Mouse (Mus musculus) hindbrain, postnatal 0 days (tissue): ENCODE measurements around the gene Copg1. TPM values are rescaled to one million over a fixed set of nuclear protein-coding genes. Genes with fewer than 3 reads are reported as not detected.

ENCODE experiments used
- ATAC-seq: fragments of 200-750 bp; cut with Nextera tagmentation; 2 replicates; pipeline ENCODE4 v1.8.0; 2017; ENCODE audit warnings: mild to moderate bottlenecking, moderate TSS enrichment, moderate library complexity
- DNase-seq: peaks from one replicate; pipeline ENCODE4 v3.0.0-alpha.2; 2015; ENCODE audit warnings: low spot score
- H3K27ac ChIP-seq: fragments of 300-500 bp; sonication (generic); 2 replicates; pipeline ENCODE4 v1.5.1; 2014; ENCODE audit warnings: mild to moderate bottlenecking
- H3K27me3 ChIP-seq: fragments of 300-500 bp; sonication (generic); 2 replicates; pipeline ENCODE4 v1.6.1; 2014; ENCODE audit warnings: low read length, mixed read lengths; ENCODE audit not compliant: insufficient read depth
- H3K36me3 ChIP-seq: fragments of 300-500 bp; sonication (generic); 2 replicates; pipeline ENCODE4 v1.6.1; 2014; ENCODE audit warnings: low read length, mixed read lengths; ENCODE audit not compliant: insufficient read depth
- H3K4me1 ChIP-seq: fragments of 300-500 bp; sonication (generic); 2 replicates; pipeline ENCODE4 v1.6.1; 2014; ENCODE audit warnings: antibody characterized with exemption, low read length, mixed read lengths; ENCODE audit not compliant: insufficient read depth
- H3K4me2 ChIP-seq: fragments of 300-500 bp; sonication (generic); 2 replicates; pipeline ENCODE4 v1.6.1; 2014; ENCODE audit warnings: low read depth, mild to moderate bottlenecking, low read length, moderate library complexity, mixed read lengths
- H3K4me3 ChIP-seq: fragments of 300-500 bp; sonication (generic); 2 replicates; pipeline ENCODE4 v1.5.1; 2014; ENCODE audit warnings: low read length
- H3K9ac ChIP-seq: fragments of 300-500 bp; sonication (generic); replicated peaks from 2 replicates; pipeline ENCODE4 v1.6.1; 2014; ENCODE audit warnings: mild to moderate bottlenecking, low read length, moderate library complexity, mixed read lengths
- H3K9me3 ChIP-seq: fragments of 300-500 bp; sonication (generic); 2 replicates; pipeline ENCODE4 v1.6.1; 2016; ENCODE audit warnings: low read length, mixed read lengths
- CTCF ChIP-seq: IDR thresholded peaks from 2 replicates; pipeline ENCODE4 v1.5.1; 2016; ENCODE audit warnings: antibody characterized with exemption, control low read depth, low read depth
- whole genome bisulfite sequencing: fragments of 180-500 bp; shearing (Covaris S2); extraction: QIAGEN DNeasy Blood & Tissue Kit; methylation state at CpG from one replicate; pipeline ENCODE4 v1.1.7; 2014; 5-methylcytosine and 5-hydroxymethylcytosine counted together
- polyA plus RNA-seq: library from polyadenylated mRNA; unstranded; fragments of >200 nt; fragmentation: Nextera tagmentation; extraction: Ambion mirVana; gene quantifications from 2 replicates; pipeline ENCODE4 v1.2.1, GENCODE M21; 2015
- total RNA-seq: library from RNA; depleted of rRNA; stranded (reverse); fragments of >200 nt; gene quantifications from 2 replicates; pipeline ENCODE4 v1.2.3, GENCODE M21; 2014

Gene Copg1
- total and polyA plus RNA-seq, 2 experiments from 2014 or later, result 216 to 242 TPM

DNA sequence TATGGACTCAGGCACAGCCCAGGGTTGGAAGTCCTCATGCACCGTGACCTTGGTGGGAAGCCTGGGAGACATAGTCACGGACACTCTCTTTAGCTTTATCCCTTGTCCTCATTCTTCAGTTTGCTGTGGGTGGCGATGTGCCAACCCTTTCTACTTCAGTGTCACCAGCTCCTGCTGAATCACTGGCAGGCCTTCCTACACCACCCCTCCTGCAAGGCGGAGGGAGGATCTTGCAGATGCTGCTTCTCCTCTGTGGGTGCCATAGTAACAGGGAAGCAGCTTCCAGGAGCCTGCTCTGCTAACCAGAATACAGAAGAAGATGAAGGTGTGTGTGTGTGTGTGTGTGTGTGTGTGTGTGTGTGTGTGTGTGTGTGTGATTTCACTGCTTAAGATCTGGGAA lies 4.8 kb upstream of the Copg1 start:
- no peak overlapping the region for H3K4me3 ChIP-seq
- TF ChIP-seq CTCF, result no peak
- H3K4me2 ChIP-seq, result no peak overlapping the region
- no peaks in the 10 kb centered on the region for H3K27me3 ChIP-seq
- no peaks in the 10 kb centered on the region for H3K36me3 ChIP-seq
- DNase-seq (peak; percentile 63), ATAC-seq (peak; percentile 48; the same call in 1 of the 2 replicates)
- H3K9me3 ChIP-seq, result no peaks in the 10 kb centered on the region
- 28% methylated on average over 4 of the region's 4 CpGs for WGBS
- no peaks in the 10 kb centered on the region; the same call in 1 of the 2 replicates for H3K4me1 ChIP-seq
- no peak overlapping the region for H3K27ac ChIP-seq
- no peak overlapping the region for H3K9ac ChIP-seq

DNA sequence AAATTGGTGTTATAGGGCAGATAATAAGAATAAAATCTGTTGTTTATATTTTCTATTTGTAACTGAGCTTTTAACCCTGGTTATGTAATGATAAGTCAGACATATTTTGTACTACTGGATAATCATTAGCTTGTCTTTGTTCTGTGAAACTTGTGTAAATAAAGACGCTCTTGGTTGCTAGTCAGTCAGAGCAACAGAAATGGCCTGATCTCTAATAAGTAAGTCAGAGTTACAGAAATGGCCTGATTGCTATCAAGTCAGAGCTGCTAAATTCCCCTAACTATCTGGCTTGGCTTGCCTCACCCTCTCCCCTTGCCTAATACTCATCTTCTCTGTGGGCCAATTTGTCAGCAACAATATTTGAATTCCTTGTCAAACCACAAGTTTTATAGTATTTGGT lies 893 bp upstream of the Copg1 start:
- no peak for TF ChIP-seq CTCF
- Histone ChIP-seq H3K4me1 (peaks cover 6% of the 10 kb centered on the region), H3K27me3 (no peaks in the 10 kb centered on the region), H3K9ac (no peak overlapping the region), H3K9me3 (no peaks in the 10 kb centered on the region), H3K4me3 (no peak overlapping the region), H3K36me3 (peaks cover 19% of the 10 kb centered on the region; the same call in 1 of the 2 replicates), H3K4me2 (no peak overlapping the region), H3K27ac (0 out of 2 replicates have a peak overlapping the region, but pooled peaks have one; percentile 86)
- DNase-seq (no peak), ATAC-seq (no peak)
- 97% methylated on average over 1 of the region's 1 CpGs for WGBS

DNA sequence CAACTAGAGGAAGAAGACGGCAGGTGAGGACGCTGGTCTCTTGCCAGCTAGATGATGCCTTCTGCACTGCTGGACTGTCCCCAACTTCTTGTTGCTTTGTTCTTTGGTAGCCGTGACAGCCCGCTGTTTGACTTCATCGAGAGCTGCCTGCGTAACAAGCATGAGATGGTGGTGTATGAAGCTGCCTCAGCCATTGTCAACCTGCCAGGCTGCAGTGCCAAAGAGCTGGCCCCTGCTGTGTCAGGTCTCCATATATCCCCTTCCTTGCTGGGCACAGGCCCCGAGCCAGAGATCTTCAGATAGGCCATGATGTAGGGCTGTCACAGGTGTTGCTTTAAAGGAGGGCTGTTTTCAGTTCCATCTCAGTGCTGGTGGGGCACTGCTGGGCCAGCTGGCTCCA lies 6.3 kb downstream of the Copg1 start:
- no peak overlapping the region for H3K4me2 ChIP-seq
- ATAC-seq, result peak; percentile 64
- 47% methylated on average over 7 of the region's 7 CpGs for WGBS
- no peaks in the 10 kb centered on the region for H3K27me3 ChIP-seq
- no peak for TF ChIP-seq CTCF
- no peak overlapping the region for H3K9ac ChIP-seq
- H3K27ac ChIP-seq, result peak overlapping the region; percentile 20; the same call in 1 of the 2 replicates
- H3K36me3 ChIP-seq, result peaks cover 61% of the 10 kb centered on the region
- H3K4me1 ChIP-seq, result no peaks in the 10 kb centered on the region
- peak; percentile 68 for DNase-seq
- no peaks in the 10 kb centered on the region for H3K9me3 ChIP-seq
- H3K4me3 ChIP-seq, result no peak overlapping the region

DNA sequence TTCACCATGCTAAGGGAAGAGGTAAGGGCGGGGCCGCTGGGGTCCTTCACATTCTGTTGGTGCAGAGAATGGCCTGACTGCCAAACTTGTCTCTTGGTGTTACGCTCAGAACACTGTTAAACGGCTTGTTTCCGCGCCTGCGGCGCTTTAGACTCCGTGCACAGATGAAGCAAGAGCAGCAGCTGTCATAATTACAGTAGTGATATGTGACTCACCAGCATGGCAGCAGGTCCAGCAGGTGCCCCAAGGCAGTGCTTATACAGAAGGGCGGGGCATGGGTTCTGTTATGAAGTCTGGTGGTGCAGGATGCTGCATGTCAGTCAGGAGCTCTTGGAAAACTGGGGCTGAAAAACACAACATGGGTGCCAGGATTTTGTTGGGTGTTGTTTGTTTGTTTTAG lies 10.4 kb downstream of the Copg1 start:
- TF ChIP-seq CTCF, result no peak
- no peak overlapping the region for H3K9ac ChIP-seq
- no peak overlapping the region for H3K4me2 ChIP-seq
- DNase-seq (no peak), ATAC-seq (no peak)
- no peak overlapping the region for H3K27ac ChIP-seq
- H3K27me3 ChIP-seq, result no peaks in the 10 kb centered on the region
- 97% methylated on average over 10 of the region's 10 CpGs for WGBS
- no peaks in the 10 kb centered on the region for H3K9me3 ChIP-seq
- H3K36me3 ChIP-seq, result peaks cover 60% of the 10 kb centered on the region
- no peaks in the 10 kb centered on the region for H3K4me1 ChIP-seq
- H3K4me3 ChIP-seq, result no peak overlapping the region

DNA sequence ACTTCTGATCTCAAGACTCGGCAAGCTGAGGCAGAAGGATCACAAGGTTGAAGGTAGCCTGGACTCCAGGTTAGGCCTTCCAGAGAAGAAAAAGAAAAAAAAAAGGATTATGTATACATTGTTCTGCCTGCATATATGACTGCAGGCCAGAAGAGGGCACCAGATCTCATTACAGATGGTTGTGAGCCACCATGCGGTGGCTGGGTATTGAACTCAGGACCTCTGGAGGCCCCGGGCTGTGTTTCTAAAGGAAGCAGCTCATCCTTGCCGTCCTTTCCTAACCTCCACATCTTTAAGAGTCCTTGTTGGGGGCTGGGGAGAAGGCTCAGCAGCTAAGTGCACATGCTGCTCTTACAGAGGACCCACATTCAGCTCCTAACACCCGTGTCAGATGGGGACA lies 19.0 kb downstream of the Copg1 start:
- H3K4me2 ChIP-seq, result no peak overlapping the region
- TF ChIP-seq CTCF, result peak; percentile 64
- H3K36me3 ChIP-seq, result peaks cover 89% of the 10 kb centered on the region
- no peaks in the 10 kb centered on the region for H3K9me3 ChIP-seq
- H3K27ac ChIP-seq, result no peak overlapping the region
- no peak overlapping the region for H3K9ac ChIP-seq
- no peaks in the 10 kb centered on the region for H3K27me3 ChIP-seq
- H3K4me3 ChIP-seq, result no peak overlapping the region
- 59% methylated on average over 5 of the region's 5 CpGs for WGBS
- no peak for DNase-seq
- no peak for ATAC-seq
- no peaks in the 10 kb centered on the region for H3K4me1 ChIP-seq

DNA sequence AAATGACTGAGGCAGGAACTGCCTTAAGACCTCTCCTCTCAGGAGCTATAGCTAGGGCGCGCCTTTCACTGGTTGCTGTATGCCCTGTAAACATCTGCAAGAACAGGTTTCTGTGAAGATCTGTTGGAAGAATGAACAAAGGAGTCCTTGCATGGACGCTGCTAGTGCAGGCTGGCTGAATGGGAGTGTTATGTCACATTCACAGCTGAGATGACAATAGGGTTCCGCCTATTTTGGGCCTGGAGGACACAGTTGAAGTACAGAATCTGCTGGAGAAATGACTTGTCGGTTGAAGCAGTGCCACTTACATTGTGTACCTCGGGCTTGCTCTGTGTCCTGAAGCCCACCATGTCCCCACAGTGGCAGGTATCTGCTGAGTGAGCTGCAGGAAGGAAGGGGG lies 21.6 kb downstream of the Copg1 start:
- ATAC-seq, result no peak
- H3K36me3 ChIP-seq, result peaks cover 82% of the 10 kb centered on the region
- no peak overlapping the region for H3K27ac ChIP-seq
- H3K9me3 ChIP-seq, result no peaks in the 10 kb centered on the region
- no peak overlapping the region for H3K4me3 ChIP-seq
- H3K4me1 ChIP-seq, result no peaks in the 10 kb centered on the region
- DNase-seq, result no peak
- 83% methylated on average over 6 of the region's 6 CpGs for WGBS
- H3K9ac ChIP-seq, result no peak overlapping the region
- no peaks in the 10 kb centered on the region for H3K27me3 ChIP-seq
- TF ChIP-seq CTCF, result no peak
- no peak overlapping the region for H3K4me2 ChIP-seq

DNA sequence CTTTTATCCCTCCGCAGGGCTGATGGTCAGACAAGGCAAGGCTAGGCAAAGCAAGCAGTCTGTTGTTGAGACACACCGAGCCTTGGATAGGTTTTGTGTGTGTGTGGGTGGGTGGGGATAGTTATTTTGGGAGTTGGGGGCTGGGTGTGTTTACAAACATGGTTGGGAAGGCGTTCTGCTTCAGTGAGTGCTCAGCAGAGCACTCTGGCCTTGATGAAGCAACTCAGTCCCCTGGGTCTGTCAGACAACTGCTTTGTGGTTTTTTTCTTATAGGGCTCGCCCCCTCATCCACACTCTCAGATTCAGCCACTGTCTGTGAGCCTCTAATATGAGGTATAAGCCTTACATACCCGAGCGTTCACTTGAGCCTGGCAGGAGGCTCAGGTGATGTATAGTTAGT lies 23.9 kb downstream of the Copg1 start:
- Histone ChIP-seq H3K4me3 (no peak overlapping the region), H3K27ac (no peak overlapping the region), H3K27me3 (no peaks in the 10 kb centered on the region), H3K36me3 (peaks cover 60% of the 10 kb centered on the region), H3K4me1 (no peaks in the 10 kb centered on the region), H3K9ac (no peak overlapping the region), H3K9me3 (no peaks in the 10 kb centered on the region), H3K4me2 (no peak overlapping the region)
- 88% methylated on average over 6 of the region's 6 CpGs for whole genome bisulfite sequencing
- no peak for ATAC-seq
- DNase-seq, result no peak
- TF ChIP-seq CTCF, result no peak
